In the genomic region with DNA sequence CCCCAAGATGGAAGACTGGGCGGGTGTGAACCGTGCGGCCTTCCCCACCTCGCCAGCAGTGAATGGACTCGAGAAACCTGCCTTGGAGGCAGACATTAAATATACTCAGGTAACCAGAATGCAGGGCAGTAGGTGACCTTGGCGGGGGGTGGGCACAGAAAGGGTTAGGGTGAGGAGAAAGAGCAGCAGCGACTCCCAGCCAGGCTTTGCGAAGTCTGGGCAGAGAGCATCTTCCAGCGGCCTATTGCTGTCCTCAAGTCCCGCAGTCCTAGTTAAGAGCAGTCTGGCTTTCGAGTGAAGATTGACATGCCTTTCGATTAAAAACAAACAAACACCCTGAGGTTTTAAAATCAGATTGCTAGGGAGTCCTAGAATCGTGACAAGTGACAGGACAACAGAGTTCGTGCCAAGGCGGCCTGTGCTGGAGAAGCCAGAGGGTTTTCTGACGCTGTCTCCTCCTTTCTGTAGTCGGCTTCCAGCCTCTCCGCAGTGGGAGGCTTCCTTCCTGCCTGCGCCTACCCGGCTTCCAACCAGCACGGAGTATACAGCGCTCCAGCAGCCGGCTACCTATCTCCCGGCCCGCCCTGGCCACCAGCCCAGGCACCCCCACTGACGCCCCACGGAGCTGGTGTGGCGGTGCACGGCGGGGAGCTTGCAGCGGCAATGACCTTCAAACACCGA, we compare ENCODE assay signal across 11 mouse cellular contexts. TPM values are rescaled to one million over a fixed set of nuclear protein-coding genes. Genes with fewer than 3 reads are reported as not detected.
DNase-seq lines count a peak whose midpoint lies in the region; ATAC-seq and TF ChIP-seq lines count a peak whose summit lies in the region.
"Had no signal": no experiment of that assay in that cellular context is flagged by ENCODE, and none has a peak within 500 bp of the region (broad histone marks: within the 10 kb centered on the region; RNA-seq: fewer than 3 reads in every experiment).

No protein-coding gene starts in this region.

- H3K4me1 ChIP-seq in hindbrain, embryonic 12.5 days: peaks cover 6% of the 10 kb centered on the region
- 0 out of 2 replicates have a peak, but pooled peaks cover 7% of the 10 kb centered on the region for H3K4me1 ChIP-seq in hindbrain, postnatal 0 days (ENCODE audit: insufficient read depth, low read length)
- H3K4me1 ChIP-seq in limb, embryonic 13.5 days: peaks cover 22% of the 10 kb centered on the region

- no peak overlapping the region for H3K4me2 ChIP-seq in hindbrain, embryonic 12.5 days (replicated peaks)
- H3K4me2 ChIP-seq in hindbrain, postnatal 0 days (ENCODE audit: low read depth, low read length): no peak overlapping the region
- H3K4me2 ChIP-seq in limb, embryonic 13.5 days (replicated peaks): peak overlapping the region; percentile 38

- no peak for TF ChIP-seq CTCF in hindbrain, postnatal 0 days (IDR thresholded peaks at IDR 0.05; ENCODE audit: low read depth)

- peak overlapping the region; percentile 13; the same call in 1 of the 2 replicates for H3K4me3 ChIP-seq in hindbrain, embryonic 12.5 days
- no peak overlapping the region for H3K4me3 ChIP-seq in hindbrain, postnatal 0 days (ENCODE audit: low read length)
- H3K4me3 ChIP-seq in limb, embryonic 13.5 days: peak overlapping the region; percentile 42

- H3K36me3 ChIP-seq in hindbrain, embryonic 12.5 days: no peaks in the 10 kb centered on the region
- no peaks in the 10 kb centered on the region for H3K36me3 ChIP-seq in hindbrain, postnatal 0 days (ENCODE audit: insufficient read depth, low read length)
- no peaks in the 10 kb centered on the region for H3K36me3 ChIP-seq in limb, embryonic 13.5 days

- 2% methylated on average over 32 of the region's 32 CpGs for WGBS in hindbrain, embryonic 12.5 days
- WGBS in hindbrain, postnatal 0 days: under 1% methylated on average over 32 of the region's 32 CpGs
- 2% methylated on average over 32 of the region's 32 CpGs for WGBS in limb, embryonic 13.5 days

- H3K9me3 ChIP-seq in hindbrain, embryonic 12.5 days (replicated peaks): no peaks in the 10 kb centered on the region
- no peaks in the 10 kb centered on the region for H3K9me3 ChIP-seq in hindbrain, postnatal 0 days (ENCODE audit: low read length)
- H3K9me3 ChIP-seq in limb, embryonic 13.5 days: no peaks in the 10 kb centered on the region

- DNase-seq in hindbrain, postnatal 0 days (ENCODE audit: low spot score): no peak
- DNase-seq in R1 (ENCODE audit: low read depth, low spot score): peak; percentile 35
- peak; percentile 61 for DNase-seq in embryo, embryonic 9.5 days (ENCODE audit: extremely low spot score)
- no peak for DNase-seq in urinary bladder, adult 18-20 months (ENCODE audit: low spot score in 2 of 2)
- DNase-seq: right cerebral cortex, postnatal 25 days had no signal

- no peak overlapping the region for H3K9ac ChIP-seq in hindbrain, embryonic 12.5 days
- no peak overlapping the region for H3K9ac ChIP-seq in hindbrain, postnatal 0 days (replicated peaks; ENCODE audit: low read length)
- H3K9ac ChIP-seq in limb, embryonic 13.5 days: no peak overlapping the region

- peaks cover 91% of the 10 kb centered on the region for H3K27me3 ChIP-seq in hindbrain, embryonic 12.5 days
- peaks cover 89% of the 10 kb centered on the region for H3K27me3 ChIP-seq in hindbrain, postnatal 0 days (ENCODE audit: insufficient read depth, low read length)
- H3K27me3 ChIP-seq in limb, embryonic 13.5 days: peaks cover 92% of the 10 kb centered on the region

- no peak overlapping the region for H3K27ac ChIP-seq in hindbrain, embryonic 12.5 days
- H3K27ac ChIP-seq in hindbrain, postnatal 0 days: no peak overlapping the region
- H3K27ac ChIP-seq in limb, embryonic 13.5 days: no peak overlapping the region

- 0 out of 2 replicates have a peak, but pooled peaks have one; percentile 11 for ATAC-seq in hindbrain, embryonic 12.5 days (ENCODE audit: low FRiP score)
- no peak for ATAC-seq in hindbrain, postnatal 0 days
- ATAC-seq in limb, embryonic 13.5 days (ENCODE audit: low FRiP score, low read depth): peak; percentile 41
- no peak for ATAC-seq in erythroblast, adult 5-6 weeks (replicated peaks; ENCODE audit: low FRiP score, poor library complexity, severe bottlenecking)

RNA-seq across cellular contexts. Expression of a gene that starts 6.3 kb away (rescaled TPM):
- polyA plus RNA-seq in hindbrain, embryonic 12.5 days (2016; fragmentation: Nextera tagmentation; extraction: Ambion mirVana): 4.7 and 7.3 TPM in 2 replicates
- total RNA-seq in hindbrain, postnatal 0 days (2014; rRNA removed): not detected in 2 replicates
- polyA plus RNA-seq in hindbrain, postnatal 0 days (2015; fragmentation: Nextera tagmentation; extraction: Ambion mirVana): not detected in 2 replicates
- polyA plus RNA-seq in limb, embryonic 13.5 days (2015; fragmentation: Nextera tagmentation; extraction: Ambion mirVana): 1.8 and 2.8 TPM in 2 replicates
- not detected in 2 replicates for total RNA-seq in erythroblast, adult 5-6 weeks (2015; ENCODE audit: low replicate concordance)
- not detected in 2 replicates for total RNA-seq in erythroblast, adult 5-6 weeks (2017; ENCODE audit: low replicate concordance)
- total RNA-seq: left cerebral cortex, postnatal 25 days; MEL had no signal
- polyA plus RNA-seq: intestine, embryonic 14.5 days had no signal

Comparison
In these comparisons a context has a peak if more than half of its experiments do, and no peak if none do; other contexts are left out.
1. ATAC-seq: peak in hindbrain, embryonic 12.5 days (single experiment) and limb, embryonic 13.5 days (single experiment); none in hindbrain, postnatal 0 days (single experiment) and erythroblast, adult 5-6 weeks (single experiment).
2. DNase-seq: peak in R1 (single experiment) and embryo, embryonic 9.5 days (single experiment); none in hindbrain, postnatal 0 days (single experiment) and urinary bladder, adult 18-20 months (0 of 2).